Mouse (Mus musculus) regulatory T cell (primary cell): ENCODE results near the gene Elovl2.
"Not testable (repeated sequence)": the region's sequence is repeated elsewhere in the genome, so short reads cannot be mapped to it uniquely, and the experiment has no call there.

ENCODE experiments used
- in situ Hi-C: fragments of 300-600 bp; cut with MboI, MseI; formaldehyde crosslinking; loops from one replicate; pipeline ENCODE4 v1.15.1; 2025; ENCODE audit warnings: high pct_unique_total_duplicates

The Elovl2 gene

DNA sequence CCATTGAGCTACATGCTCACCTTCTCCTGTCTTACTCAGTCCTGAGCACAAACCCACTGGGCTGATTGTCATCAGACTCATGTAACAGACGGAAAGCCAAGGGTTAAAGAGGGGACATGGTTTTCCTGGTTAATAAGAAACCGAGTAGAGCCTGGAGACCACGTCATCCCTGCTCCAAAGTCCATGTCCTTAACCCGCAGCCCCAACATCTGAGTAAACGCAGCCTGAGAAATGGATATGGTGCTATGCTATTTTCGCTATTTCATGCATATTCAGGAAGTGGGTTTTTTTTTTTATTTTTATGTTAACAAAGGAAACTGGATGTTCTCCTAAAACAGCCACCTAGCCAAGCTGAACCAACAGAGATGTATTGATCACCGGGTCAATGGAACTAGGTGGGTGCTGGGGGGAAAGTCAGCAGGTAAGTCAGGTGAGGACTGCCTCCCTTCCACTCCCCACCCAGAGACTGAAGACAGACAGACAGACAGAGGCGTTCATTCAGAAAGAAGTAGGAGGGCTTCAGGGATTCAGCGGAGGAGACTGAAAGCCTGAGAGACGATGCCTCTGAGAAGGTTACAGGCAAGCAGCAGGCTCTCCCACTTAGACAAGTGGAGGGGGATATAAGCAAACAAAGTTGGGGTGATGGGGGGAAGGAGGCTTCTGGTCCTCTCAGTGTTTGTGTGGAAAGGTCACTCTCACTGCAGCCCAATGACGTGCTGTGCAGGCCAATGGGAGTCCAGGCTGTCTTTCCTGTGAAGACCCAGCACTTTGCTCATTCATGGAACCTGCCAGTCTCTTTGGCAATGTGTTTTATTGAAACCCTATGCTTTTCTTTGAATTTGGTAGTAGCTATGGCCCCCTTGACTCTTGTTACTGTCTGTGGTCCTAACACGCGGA, 15.9 kb upstream of the Elovl2 start:
- in situ Hi-C loops = loop anchor here (5.0 kb wide), 2 partner anchors 154 to 389 kb away; no protein-coding TSS in a partner anchor

DNA sequence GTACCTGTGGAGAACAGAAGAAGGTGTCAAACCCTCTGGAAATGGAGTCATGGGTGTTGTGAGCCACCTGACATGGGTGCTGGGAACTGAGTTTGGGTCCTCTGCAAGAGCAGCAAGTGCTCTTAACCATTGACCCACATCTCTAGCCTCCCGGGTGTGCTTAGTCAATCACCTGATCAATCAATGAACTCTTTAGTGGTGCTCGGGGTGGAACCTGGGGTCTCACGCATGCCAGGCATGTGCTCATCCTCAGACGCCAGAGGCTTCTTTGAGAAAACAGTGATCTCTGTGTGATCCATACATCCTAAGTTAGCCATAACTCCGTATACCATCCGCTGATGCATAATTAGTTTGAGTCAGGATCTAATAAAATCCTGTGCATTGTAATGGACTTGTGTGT, 15.0 kb upstream of the Elovl2 start:
- in situ Hi-C loops = loop anchor here (5.0 kb wide), 2 partner anchors 153 to 388 kb away; no protein-coding TSS in a partner anchor

DNA sequence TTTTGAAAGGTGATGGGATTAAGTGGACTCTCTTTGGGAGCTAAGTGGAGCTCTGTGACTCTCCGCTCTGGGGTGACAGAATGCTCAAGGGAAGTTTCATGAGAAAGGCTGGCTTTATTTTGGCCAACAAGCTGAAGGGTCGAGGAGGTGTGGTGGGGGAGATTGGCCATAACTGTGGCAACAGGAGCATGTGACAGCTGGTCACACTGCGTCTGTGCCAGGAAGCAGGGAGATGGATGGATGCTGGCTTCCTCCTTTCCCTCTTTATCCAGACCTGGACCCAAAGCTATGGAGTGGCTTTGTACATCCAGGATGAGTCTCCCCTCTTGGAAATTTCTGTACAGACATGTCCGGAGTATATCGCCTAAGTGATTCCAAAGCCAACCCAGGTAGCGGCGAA, 13.0 kb upstream of the Elovl2 start:
- in situ Hi-C loops = no loop called here

DNA sequence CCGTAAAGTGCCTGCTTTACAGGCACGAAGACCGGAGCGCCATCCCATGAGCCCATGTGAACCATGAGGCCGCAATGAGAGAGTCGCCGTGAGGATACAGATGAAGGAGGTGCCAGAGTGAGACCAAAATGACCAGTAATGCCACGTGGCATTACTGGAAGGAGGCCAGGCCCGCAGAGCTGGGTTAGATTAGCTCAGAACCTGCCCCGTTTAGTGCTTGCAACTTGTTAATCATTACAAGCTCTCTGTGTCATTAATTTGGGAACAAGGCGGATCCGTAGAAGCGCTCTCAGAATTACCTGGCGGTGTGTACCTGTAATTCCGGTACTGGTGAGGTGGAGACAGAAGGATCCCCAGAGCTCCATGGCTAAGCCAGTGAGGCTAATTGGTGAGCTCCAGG, 12.0 kb upstream of the Elovl2 start:
- in situ Hi-C loops = no loop called here

DNA sequence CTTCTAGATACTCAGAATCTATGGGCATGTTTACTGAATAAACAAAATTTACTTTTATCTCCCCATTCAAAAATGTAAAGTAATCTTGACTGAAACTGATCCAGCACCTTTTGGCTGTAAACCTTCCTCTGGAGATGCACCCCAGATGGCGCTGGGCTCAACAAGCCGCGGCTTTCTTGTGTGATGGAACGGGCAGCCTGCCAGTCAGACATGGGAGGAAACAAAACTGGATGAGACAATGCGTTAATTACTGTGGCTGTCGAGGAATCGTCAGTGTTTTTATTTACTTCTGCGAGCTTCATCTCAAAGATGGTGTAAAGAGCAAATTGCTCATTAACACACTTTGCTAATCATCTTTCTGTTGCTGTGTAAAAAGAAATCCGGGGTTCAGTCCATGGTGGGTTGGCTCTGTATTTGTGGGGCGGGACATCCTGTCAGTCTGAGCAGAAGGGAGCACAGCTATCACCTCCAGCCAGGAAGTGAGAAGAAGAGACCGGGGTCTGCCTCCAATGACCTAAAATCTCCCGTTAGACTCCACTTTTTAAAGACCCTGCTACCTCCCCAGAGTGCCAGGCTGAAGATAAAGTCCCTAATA, 11.3 kb upstream of the Elovl2 start:
- in situ Hi-C loops = no loop called here

DNA sequence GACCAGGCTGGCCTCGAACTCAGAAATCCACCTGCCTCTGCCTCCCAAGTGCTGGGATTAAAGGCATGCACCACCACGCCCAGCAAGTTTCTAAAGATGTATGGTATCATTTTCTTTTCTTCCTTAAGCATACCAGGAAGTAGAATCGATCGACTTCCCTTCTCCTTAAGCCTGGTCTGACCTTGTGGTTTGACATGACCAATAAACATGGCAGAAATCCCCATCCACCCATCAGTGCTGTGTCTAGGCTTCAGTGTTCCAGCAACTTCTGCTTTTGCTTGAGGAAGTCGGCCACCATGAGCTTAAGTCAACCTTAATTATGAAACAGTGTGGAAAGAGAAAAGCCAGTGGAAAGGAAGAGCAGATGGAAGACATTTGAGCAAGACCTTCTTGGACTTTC, 10.1 kb upstream of the Elovl2 start:
- in situ Hi-C loops = no loop called here

DNA sequence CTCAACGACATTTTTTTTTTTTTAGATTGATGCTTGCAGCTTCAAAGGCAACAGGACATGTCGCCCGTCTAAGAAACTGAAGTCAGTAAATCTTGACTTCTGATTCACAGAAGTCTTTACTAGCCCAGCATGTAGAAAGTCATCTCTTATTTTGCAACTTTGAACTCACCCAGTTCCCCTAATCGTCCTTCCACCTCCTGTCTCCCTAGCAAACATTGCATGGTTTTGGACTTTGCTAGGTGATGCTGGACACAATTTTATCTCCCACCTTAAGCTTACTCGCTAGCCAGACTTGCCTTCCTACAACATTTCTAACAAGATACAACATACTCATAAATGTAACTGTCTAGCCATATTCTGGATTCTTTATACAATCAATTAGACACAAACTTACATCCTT, 7.9 kb upstream of the Elovl2 start:
- in situ Hi-C loops = no loop called here

DNA sequence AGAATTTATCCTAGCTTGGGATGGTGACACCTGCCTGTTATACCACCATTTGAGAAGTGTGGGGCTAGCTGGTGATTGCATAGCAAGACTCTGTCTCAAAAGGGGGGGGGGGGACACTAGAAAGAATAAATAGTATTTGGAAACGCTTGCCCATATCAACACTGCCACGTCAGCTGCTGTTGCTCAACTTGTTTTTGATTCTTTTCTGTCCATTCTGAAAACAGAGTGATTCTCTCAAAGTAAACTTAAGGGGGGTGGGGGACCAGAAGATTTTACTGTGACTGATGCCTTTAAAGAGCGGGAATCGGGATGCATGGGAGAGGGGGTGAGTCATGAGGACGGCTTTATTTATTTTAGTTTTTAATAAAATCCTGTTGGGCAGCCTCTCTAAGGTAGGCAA, 6.3 kb upstream of the Elovl2 start:
- in situ Hi-C loops = no loop called here

DNA sequence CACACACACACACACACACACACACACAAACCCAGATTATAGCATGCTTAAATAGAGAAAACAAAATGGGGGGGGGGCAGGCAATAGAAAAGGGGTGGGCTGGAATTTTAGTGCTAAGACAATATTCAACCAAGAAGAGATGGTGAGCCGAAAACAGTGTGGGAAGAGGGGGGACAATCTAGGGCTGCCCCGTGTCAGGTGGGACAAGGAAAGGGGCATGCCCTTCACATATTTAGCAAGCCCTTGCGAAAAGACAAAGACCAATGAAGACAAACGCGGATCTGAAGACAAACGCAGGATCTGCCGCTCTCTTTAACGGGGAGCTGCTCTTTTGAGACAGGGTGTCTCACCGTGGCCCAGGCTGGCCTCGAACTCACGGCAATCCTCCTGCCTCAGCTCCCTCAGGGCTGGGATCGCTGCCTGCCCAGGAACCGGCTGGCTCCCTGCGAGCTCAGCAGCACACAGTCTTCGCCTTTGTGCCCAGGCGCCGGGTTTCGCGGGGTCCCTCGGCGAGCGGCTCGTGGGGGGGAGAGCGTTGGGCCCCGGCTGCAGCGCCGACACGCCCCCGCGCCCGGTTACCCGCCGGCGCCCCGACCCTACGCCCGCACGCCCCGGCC, 410 bp downstream of the Elovl2 start:
- in situ Hi-C loops = no loop called here

DNA sequence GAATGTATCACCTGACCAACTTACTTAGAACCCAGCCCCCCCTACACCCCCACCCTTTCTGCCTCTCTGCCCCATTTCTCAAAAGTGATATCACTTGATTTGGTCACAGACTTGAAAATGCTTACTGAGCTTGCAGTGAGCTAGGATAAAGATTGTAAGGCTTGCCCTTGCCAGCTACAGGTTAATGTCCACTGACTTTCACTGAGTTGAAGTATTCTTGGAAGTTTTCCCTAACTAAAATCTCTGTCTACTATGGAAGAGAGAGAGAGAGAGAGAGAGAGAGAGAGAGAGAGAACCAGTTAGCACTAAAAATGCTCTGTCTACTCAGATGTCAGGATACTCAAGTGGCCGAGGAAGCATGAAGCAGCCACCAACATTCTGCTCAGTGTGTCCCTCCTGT, 1.1 kb downstream of the Elovl2 start:
- in situ Hi-C loops = no loop called here

DNA sequence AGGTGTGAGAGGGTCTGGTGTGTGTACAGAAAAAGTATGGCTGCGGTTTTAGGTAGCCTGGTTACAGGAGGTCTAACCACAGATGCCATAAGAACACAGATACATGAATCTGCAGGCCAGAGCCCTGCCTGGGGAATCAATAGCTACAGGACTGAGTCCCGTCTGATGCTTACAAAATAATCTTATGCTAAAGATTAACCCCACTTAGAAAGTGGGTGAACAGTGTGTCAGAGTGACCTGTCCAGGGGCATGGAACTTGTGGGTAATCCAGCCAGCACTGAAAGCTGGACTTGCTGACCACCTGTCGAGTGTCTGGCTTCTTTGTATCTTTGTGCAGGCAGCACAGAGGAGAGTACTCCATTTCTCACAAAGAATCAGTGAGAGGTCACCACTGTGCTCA, 4.0 kb downstream of the Elovl2 start:
- in situ Hi-C loops = no loop called here

DNA sequence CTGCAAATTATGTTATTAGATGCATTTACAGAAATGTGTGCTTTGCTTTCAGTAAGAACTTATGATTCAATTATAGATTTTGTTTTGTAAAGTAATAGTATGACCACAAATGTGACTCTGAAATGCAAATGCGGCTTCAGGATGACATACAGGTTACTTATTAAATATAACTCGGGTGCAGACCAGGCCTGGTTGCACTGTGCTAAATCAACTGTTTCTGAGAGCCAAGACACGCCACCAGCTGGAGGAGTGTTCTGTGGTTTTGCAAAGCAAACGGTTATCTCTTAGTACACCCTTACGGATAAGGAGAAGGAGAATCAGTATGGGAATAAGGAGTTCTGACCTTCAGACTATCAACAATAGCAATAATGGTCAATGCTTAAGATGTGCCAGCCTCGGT, 4.5 kb downstream of the Elovl2 start:
- in situ Hi-C loops = no loop called here

DNA sequence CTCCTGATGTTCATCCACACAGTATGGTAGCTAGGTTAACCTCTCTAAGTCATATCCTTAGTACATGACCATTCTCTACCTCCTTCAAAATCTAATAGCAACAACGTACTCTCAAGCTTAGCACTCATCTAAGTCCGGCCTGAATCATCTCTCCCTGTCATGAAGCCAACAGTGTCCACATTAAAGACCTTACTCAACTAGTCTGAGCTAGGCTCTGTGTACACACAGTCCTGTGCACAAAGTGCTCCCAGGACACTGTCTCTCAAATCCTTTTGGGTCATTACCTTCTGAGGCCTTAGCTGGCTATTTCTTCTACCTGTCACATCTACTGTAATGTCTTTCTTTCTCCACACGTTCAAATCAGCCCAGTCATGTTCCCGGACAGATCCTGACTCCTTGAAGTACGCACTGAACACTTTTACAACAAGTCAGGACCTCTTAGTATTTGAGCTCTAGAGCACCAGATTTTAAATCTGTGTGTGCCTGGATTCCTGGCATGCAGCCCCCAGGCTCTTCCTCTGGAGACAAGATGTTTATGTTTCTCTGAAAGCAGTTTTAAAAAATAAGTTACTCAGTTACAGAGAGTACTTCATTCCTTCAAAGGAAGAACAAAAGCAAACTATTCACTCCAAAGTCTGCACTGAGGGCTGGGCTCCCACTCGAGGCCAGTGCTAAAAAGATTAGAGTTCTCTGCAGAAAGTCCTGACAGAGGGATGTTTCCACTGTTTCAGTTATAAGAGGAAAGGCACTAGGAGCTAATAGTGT, 7.5 kb downstream of the Elovl2 start:
- in situ Hi-C loops = no loop called here

DNA sequence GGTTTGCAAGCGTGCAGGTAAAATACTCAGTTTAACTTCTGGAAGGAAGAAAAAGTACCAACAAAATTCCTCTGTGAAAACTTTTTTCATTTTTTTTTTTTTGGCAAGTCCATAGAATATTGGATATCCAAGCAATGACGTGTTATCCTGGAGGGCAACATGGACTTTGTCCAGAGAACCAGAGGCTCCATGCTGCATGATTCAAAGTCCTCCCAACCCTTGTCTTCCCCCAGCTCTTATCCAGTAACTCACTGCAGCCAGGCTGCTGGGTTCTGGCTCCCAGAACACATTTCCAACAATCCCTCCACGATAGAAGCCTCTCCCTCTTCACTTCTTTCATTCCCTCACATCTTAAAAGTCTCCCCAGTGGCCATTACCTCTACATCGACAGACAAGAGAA, 8.9 kb downstream of the Elovl2 start:
- in situ Hi-C loops = no loop called here

DNA sequence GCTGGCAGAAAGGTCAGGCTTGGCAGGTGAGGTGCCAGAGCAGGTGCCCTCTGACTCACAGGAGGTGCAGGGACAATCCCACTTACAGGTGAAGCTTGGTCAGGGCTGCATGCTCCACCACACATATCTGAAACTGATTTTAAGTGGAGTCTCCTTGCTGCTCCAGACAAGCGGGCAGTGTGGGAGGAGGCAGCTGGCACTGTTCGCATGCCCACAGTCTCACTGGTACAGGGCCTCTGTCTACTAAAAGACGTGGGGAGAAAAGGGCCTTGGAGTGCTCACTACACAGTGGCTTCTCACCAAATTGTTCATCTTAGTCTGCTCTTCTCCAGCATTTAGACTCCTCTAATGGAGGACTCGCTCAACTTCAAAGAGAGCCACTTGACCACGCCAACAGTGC, 14.0 kb downstream of the Elovl2 start:
- in situ Hi-C loops = no loop called here

DNA sequence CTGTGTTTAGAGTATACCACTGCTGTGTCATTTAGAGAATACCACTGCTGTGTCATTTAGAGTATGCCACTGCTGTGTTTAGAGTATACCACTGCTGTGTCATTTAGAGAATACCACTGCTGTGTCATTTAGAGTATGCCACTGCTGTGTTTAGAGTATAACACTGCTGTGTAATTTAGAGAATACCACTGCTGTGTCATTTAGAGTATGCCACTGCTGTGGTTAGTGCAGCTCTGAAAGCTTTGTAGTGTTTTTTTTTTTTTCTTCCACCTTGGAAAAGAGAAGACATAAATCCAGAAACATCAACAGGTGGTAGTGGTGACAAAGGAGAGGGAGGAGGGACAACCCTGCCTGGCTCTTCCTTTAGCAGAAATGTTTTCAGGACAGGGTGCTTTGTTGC, 14.6 kb downstream of the Elovl2 start:
- in situ Hi-C loops = not testable (repeated sequence)

DNA sequence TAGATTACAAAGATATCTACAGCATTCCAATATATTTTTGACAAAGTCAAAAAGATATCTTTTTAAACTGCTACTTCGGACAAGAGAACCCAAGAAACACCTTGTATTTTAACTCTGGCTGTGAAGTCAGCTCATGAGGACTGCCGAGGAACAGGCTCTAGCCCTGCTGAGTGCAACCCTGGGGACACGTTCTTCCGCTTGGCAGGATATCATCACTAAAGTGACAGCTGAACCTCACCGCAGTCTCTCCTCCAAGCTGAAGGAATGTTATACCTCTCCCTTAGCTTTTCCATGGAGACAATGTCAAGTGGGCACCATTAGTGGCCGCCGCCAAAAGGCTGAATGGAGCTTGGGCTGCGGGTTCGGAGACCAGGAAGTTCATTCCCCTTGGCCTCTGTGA, 16.5 kb downstream of the Elovl2 start:
- in situ Hi-C loops = no loop called here

DNA sequence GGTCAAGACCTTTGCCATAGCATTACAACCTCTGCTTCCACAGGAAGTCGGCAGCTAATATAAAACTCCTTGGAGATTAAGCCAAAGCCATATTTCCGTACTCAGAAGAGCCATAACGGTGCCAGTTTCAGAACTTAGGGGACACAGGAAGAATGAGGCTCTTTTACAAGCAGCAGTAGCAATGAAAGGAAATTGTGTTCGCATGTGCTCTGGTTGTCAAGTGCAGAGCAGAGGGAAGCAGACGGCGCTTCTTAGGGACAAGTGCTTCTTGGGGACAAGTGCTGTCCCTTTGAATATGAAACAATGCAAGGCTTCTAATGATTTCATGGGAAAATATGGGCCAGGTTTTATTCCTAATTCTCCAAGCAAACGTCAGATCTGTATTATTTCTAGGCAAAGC, 16.9 kb downstream of the Elovl2 start:
- in situ Hi-C loops = no loop called here

DNA sequence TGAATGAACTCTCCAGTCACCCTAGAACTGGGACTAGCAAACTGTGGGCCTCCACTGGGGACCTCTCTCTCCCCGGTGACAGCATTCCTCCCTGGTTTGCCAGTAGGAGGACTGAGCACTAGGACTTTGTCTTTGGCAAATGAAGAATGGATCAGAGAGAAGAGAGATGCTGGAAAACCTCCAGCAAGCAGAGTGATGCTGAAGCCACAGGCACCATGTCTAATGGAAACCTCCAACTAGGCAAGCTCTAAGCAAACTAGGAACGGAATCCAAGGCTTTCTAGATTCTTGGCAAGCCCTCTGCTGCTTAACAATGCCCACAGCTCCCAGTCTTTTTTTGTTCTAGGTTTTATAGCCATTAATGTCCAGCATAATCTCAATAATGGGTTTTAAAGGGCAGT, 19.3 kb downstream of the Elovl2 start:
- in situ Hi-C loops = no loop called here

DNA sequence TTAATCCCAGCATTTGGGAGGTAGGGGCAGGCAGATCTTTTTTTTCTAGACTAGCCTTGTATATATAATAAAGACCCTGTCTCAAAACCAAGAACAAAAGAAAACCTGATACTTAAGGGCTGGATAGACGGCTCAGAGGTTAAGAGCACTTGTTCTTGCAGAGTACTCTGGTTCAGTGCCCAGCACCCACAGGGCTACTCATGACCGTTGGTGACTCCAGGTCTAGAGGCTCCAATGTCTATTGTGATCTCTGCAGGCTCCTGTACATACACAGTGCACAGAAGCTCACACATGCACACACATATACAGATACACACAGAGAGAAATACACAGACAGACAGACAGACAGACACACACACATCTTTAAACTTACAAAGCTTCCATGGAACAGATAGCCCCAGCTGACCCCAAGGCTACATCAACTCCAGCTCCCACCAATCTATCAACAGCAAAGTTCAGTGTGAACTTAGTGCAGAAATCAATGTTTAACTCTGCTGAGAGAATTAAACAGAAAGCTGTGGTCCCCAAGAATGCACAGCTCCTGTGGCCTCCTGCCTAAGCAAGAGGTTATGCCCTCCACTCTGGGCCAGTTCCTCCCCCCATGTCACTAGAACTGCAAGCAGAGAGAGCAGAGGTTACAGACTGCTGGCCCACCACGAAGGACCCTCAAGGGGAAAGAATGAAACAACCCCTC, 24.4 kb downstream of the Elovl2 start:
- in situ Hi-C loops = no loop called here

DNA sequence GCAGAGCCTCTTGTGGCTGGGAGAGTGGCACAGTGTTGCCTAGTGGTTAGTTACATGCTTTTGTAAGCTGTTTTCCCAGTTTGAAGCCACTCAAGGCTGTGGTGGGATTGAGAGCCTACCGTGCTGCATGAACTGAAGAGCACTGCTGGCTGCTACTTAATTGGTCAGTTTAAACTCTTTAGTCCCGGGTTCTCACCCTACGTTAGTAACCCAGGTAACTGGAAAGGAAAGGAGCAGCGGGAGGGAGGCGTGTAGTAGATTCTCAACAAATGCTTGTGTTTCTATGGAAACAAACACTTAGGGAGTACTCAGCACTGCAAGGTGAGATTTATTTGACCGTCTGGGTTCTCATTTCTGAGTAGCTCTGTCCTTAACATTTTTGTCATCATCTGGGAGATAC, 32.3 kb downstream of the Elovl2 start:
- in situ Hi-C loops = no loop called here

DNA sequence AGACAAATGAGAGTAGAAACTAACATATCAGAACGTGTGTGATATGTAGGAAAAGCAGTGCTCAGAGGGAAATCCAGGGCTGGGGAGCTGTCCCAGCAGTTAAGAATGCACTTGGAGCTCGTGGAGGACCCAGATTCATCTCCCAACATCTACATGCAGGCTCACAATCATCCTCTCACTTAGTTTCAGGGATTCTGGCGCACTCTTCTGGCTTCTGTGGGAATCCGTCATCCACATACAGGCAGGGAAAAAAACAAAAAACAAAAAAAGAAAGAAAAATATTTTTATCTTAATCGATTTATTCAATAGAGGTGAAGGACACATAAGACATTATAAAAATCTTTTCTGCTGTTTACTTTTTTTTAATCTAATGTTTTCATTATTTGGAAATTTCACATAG, 61.8 kb downstream of the Elovl2 start:
- in situ Hi-C loops = no loop called here
